Mouse (Mus musculus) liver, adult (tissue): ENCODE results near the gene Lrfn5.

Source experiments
- GATA4 ChIP-seq: IDR thresholded peaks from 2 replicates; pipeline ENCODE4 v1.6.1; 2014; ENCODE audit warnings: mild to moderate bottlenecking, low read length; ENCODE audit not compliant: insufficient replicate concordance

The Lrfn5 gene

DNA sequence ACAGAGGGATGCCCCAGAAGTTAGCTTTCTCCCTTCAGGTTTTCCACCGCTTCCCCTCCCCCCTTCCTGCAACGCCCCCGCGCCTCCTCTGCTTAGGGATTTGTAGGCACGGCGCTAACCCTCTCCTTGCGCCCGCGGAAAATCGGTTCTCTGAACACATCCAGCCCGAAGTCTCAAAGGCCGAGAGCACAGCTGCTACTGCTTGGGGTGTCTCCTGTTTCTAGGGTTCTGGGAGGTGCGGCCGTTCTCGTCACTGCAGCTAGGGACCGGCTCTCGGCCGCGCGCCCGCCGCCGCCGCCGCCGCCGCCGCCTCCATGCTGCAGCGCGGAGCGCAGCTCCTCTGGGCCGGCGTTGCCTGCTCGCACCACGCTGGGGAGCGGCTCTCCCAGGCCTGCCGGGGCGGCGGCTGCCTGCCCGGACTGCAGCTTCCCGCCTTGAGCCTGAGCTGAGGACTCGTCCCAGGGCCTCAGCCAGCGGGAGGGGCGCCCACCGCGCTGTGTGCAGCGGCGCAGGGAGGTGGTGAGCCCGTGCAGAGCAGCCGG is at the start of gene Lrfn5:
Lrfn5 (plus strand) TSS at position 322 of the 542 bp plus-strand sequence.
- no peak for TF ChIP-seq GATA4

DNA sequence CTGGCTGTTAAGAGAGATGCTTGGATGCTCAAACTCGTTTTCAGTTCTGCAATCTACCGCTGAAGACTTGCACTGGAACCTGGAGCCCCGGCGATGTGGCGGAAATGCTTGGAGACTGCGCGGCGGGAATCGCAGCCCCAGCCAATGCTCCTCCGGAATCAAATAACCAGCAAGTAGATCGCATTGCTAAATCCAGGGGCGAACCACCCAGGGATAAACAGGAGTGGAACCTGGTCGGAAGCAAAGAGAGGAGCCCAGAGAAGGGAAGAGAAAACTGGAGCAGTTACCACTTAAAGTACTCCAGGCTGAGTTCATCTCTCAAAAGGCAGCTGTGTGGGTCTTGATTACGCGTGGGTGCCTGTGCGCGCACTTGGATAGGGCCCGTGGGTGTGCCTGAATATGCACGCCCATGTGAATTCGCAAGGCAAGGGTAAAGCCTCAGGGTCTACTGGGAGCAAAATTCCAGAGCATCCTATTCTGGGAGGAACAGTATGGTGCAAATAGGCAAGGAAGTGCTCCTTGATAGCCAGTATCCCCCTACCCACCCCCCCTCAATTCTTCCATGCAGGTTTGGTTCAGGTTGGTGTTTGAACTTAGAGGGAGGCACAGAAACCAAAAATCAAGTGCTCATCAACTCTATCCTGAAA is 1.3 kb upstream of the Lrfn5 start:
- no peak for TF ChIP-seq GATA4

GRCm38 (mm10) chr12:61522148-61522828 is 662 bp upstream of the Lrfn5 start:
- no peak for TF ChIP-seq GATA4

- no peak for TF ChIP-seq GATA4
Measured at GRCm38 (mm10) chr12:61523631-61524182, 757 bp downstream of the Lrfn5 start.

DNA sequence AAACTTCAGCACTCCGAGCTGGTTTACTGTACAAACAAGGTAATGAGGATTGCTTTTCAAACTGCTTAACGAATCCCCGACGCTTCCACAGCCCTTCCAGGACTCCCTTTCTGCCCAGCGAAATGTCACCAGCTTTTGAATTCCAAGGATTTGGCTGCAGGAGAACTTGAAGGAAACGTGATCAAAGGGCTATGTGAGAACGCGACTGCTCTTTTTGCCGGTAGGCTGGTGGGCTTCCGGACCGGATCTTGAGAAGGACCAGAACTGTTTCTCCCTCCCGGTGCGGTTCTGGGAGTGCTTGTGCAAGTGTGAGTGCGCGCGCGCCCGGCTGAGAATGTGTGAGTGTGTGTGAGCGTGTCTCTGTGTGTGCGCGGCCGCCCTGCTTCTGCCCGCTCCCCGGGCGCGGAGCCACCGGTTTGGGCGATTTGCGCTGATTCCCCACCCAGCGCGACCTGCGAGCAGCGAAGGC is 1.3 kb downstream of the Lrfn5 start:
- TF ChIP-seq GATA4 = no peak

DNA sequence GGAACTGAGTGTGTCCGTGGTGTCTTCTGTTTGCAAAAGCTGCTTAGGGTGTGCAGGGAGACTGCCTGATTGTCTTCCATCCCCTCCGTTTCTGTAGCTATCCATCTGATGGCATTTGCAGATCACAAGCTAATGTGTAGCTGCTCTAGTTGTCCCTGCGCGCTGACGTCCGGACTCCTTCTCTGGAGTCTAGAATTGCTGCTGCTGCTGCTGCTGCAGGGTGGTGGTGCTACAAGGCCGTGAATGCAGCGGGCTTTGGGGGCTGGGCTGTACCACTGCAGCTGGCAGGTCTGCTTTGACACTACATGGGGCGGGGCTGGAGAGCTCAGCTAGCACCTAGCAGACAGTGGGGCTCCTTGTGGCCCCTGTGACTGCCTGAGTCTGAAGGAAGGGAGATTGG is 3.2 kb downstream of the Lrfn5 start:
- no peak for TF ChIP-seq GATA4

- no peak for TF ChIP-seq GATA4
Measured at GRCm38 (mm10) chr12:61579949-61580348, 57.0 kb downstream of the Lrfn5 start.

GRCm38 (mm10) chr12:61600305-61600704 is 77.4 kb downstream of the Lrfn5 start:
- no peak for TF ChIP-seq GATA4

- no peak for TF ChIP-seq GATA4
Measured at GRCm38 (mm10) chr12:61607871-61608270, 84.9 kb downstream of the Lrfn5 start.

- TF ChIP-seq GATA4 = no peak
Measured at GRCm38 (mm10) chr12:61610081-61610480, 87.1 kb downstream of the Lrfn5 start.

DNA sequence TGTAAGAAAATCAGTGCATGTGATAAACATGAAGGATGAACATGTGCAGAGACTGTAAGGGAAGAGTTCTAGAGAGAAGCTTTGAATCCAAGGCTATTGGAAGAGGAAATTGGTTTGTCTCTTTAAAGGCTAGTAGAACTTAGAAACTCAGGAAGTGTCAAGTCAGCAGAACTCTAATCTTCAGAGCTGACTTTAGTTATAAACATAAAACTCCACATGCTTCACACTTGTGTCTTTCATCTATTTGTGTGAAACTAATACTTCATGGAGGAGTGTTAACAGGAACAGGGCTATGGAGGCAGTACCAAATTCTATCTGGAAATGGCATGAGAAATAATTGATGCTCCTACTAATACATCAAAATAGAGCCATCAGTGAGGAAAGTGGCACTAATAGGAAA is 101.6 kb downstream of the Lrfn5 start:
- TF ChIP-seq GATA4 = no peak

GRCm38 (mm10) chr12:61654380-61654779 is 131.4 kb downstream of the Lrfn5 start:
- TF ChIP-seq GATA4 = no peak

DNA sequence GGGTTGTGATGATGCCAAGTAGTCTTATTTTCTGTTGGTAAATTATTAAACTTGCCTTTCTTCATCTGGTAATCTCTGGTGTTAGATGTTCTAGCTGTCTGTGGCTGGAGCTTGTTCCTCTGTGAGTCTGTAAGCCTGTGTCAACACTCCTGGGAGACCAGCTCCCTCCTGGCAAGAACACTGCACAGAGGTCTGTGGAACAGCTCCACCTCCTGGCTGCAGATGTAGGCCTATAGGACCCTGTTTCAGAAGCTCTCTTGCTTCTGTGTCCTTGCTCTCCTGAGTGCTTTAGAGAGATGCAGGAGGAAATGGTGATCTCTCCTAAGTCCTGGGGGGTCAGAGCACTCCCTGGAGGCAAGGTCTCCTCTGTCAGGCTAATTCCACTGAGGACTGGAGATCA is 200.2 kb downstream of the Lrfn5 start:
- no peak for TF ChIP-seq GATA4

GRCm38 (mm10) chr12:61807073-61807605 is 284.2 kb downstream of the Lrfn5 start:
- no peak for TF ChIP-seq GATA4

DNA sequence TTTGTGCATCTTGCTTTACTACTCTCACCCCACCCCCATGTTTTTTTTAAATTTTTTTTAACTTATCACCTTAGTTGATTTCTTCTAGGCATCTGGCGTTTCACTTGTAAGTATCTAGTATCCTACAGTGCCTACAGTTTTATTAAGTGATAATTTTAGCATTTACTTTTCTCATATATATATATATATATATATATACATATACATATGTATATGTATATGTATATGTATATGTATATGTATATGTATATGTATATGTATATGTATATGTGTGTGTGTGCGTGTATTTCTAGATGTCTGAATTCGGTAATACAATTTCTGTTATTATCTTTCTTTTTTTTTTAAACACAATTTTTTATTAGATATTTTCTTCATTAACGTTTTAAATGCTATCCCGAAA is 300.7 kb downstream of the Lrfn5 start:
- TF ChIP-seq GATA4 = no peak

- no peak for TF ChIP-seq GATA4
Measured at GRCm38 (mm10) chr12:61826311-61826710, 303.4 kb downstream of the Lrfn5 start.
